Mouse (Mus musculus) hindbrain, embryonic 13.5 days (tissue): Measurements from ENCODE around the gene Gm20388. TPM values are rescaled to one million over a fixed set of nuclear protein-coding genes. Genes with fewer than 3 reads are reported as not detected.
A peak's percentile ranks its signal among the peaks of the same experiment; 100 is the strongest.
"Not testable (repeated sequence)": the region's sequence is repeated elsewhere in the genome, so short reads cannot be mapped to it uniquely, and the experiment has no call there.

Experiments
- ATAC-seq: fragments of 200-750 bp; cut with Nextera tagmentation; 2 replicates; pipeline ENCODE4 v1.8.0; 2017; ENCODE audit warnings: moderate TSS enrichment; ENCODE audit not compliant: low FRiP score
- H3K27ac ChIP-seq: fragments of 300-500 bp; sonication (generic); 2 replicates; pipeline ENCODE4 v1.5.1; 2015; ENCODE audit warnings: inconsistent platforms, mild to moderate bottlenecking, moderate library complexity
- H3K27me3 ChIP-seq: fragments of 300-500 bp; sonication (generic); 2 replicates; pipeline ENCODE4 v1.6.1; 2015; ENCODE audit warnings: mild to moderate bottlenecking, inconsistent platforms
- H3K36me3 ChIP-seq: fragments of 300-500 bp; sonication (generic); 2 replicates; pipeline ENCODE4 v1.6.1; 2015; ENCODE audit warnings: mild to moderate bottlenecking, inconsistent platforms
- H3K4me1 ChIP-seq: fragments of 300-500 bp; sonication (generic); replicated peaks from 2 replicates; pipeline ENCODE4 v1.6.1; 2015; ENCODE audit warnings: inconsistent platforms
- H3K4me2 ChIP-seq: fragments of 300-500 bp; sonication (generic); 2 replicates; pipeline ENCODE4 v1.6.1; 2015; ENCODE audit warnings: inconsistent platforms, mild to moderate bottlenecking, moderate library complexity
- H3K4me3 ChIP-seq: fragments of 300-500 bp; sonication (generic); 2 replicates; pipeline ENCODE4 v1.5.1; 2015; ENCODE audit warnings: mild to moderate bottlenecking, inconsistent platforms
- H3K9ac ChIP-seq: fragments of 300-500 bp; sonication (generic); 2 replicates; pipeline ENCODE4 v1.6.1; 2015; ENCODE audit warnings: mild to moderate bottlenecking, inconsistent platforms
- H3K9me3 ChIP-seq: fragments of 300-500 bp; sonication (generic); 2 replicates; pipeline ENCODE4 v1.6.1; 2016; ENCODE audit warnings: inconsistent platforms
- WGBS: fragments of 180-500 bp; shearing (Covaris S2); methylation state at CpG from one replicate; pipeline ENCODE4 v1.1.7; 2015; 5-methylcytosine and 5-hydroxymethylcytosine counted together
- polyA plus RNA-seq: library from polyadenylated mRNA; unstranded; fragments of >200 nt; fragmentation: Nextera tagmentation; extraction: Ambion mirVana; gene quantifications from 2 replicates; pipeline ENCODE4 v1.2.1, GENCODE M21; 2015

Gene Gm20388
- polyA plus RNA-seq, 1 experiment from 2014 or later = 1.9 TPM

- peaks cover 55% of the 10 kb centered on the region for H3K4me1 ChIP-seq
- H3K27ac ChIP-seq = peak within 1 kb of the TSS; percentile 99
- no peaks in the 10 kb centered on the region for H3K36me3 ChIP-seq
- H3K9ac ChIP-seq = peak within 1 kb of the TSS; percentile 97
- H3K4me3 ChIP-seq = peak within 1 kb of the TSS; percentile 93
- WGBS = under 1% methylated on average over 51 of the region's 67 CpGs
- H3K27me3 ChIP-seq = no peaks in the 10 kb centered on the region
- H3K4me2 ChIP-seq = peak within 1 kb of the TSS; percentile 98
- H3K9me3 ChIP-seq = no peaks in the 10 kb centered on the region
- ATAC-seq = peak; percentile 98
These were observed 1742.2 kb downstream of the Gm20388 start, which contains the start of gene Zcchc14 for GRCm38 (mm10) chr8:121652774-121653323. Gene Zcchc14, minus strand, starts transcription at chr8:121652901.

GRCm38 (mm10) chr8:121653340-121654019, 1742.8 kb downstream of the Gm20388 start:
- H3K4me1 ChIP-seq = peaks cover 49% of the 10 kb centered on the region
- H3K27me3 ChIP-seq = no peaks in the 10 kb centered on the region
- H3K27ac ChIP-seq = peak overlapping the region; percentile 99
- peak overlapping the region; percentile 90 for H3K4me2 ChIP-seq
- H3K9ac ChIP-seq = peak overlapping the region; percentile 95
- WGBS = 3% methylated on average over 31 of the region's 31 CpGs
- peak overlapping the region; percentile 93 for H3K4me3 ChIP-seq
- no peaks in the 10 kb centered on the region for H3K9me3 ChIP-seq
- H3K36me3 ChIP-seq = no peaks in the 10 kb centered on the region
- peak; percentile 18; the same call in 1 of the 2 replicates for ATAC-seq

DNA sequence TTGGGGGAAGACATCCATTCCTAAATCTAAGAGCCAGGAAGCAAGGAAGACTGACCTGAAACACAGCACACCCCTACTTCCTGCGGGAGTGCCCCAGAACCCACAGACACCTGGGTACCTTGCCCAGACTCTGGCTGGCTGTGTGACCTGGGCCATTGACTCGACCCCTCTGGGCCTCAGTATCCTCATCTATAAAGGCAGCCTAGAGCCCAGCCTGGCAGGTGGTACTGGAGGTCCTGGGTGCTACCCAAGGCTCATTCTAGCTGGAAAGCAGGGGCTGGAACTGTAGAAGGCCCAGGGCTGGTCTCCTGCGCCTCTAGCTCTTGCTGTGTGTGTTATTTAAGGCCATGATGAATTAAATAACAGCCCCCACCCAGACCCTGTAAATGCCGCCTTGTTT, 1743.5 kb downstream of the Gm20388 start:
- peak overlapping the region; percentile 93 for H3K4me3 ChIP-seq
- H3K27ac ChIP-seq = peak overlapping the region; percentile 99
- peak overlapping the region; percentile 95 for H3K9ac ChIP-seq
- H3K27me3 ChIP-seq = no peaks in the 10 kb centered on the region
- no peak for ATAC-seq
- no peaks in the 10 kb centered on the region for H3K9me3 ChIP-seq
- peak overlapping the region; percentile 90 for H3K4me2 ChIP-seq
- WGBS = 72% methylated on average over 4 of the region's 4 CpGs
- peaks cover 43% of the 10 kb centered on the region for H3K4me1 ChIP-seq
- H3K36me3 ChIP-seq = no peaks in the 10 kb centered on the region

- Histone ChIP-seq H3K9ac (peak overlapping the region; percentile 95; the same call in 1 of the 2 replicates), H3K4me2 (0 out of 2 replicates have a peak overlapping the region, but pooled peaks have one; percentile 90), H3K9me3 (no peaks in the 10 kb centered on the region), H3K27me3 (no peaks in the 10 kb centered on the region), H3K36me3 (no peaks in the 10 kb centered on the region), H3K4me3 (no peak overlapping the region), H3K4me1 (peaks cover 34% of the 10 kb centered on the region), H3K27ac (0 out of 2 replicates have a peak overlapping the region, but pooled peaks have one; percentile 99)
- ATAC-seq = no peak
- 84% methylated on average over 14 of the region's 14 CpGs for WGBS
These were observed 1744.4 kb downstream of the Gm20388 start for GRCm38 (mm10) chr8:121654966-121655494.

- no peak overlapping the region for H3K9ac ChIP-seq
- H3K36me3 ChIP-seq = no peaks in the 10 kb centered on the region
- WGBS = 77% methylated on average over 15 of the region's 15 CpGs
- H3K27me3 ChIP-seq = no peaks in the 10 kb centered on the region
- 0 out of 2 replicates have a peak overlapping the region, but pooled peaks have one; percentile 12 for H3K27ac ChIP-seq
- H3K4me3 ChIP-seq = no peak overlapping the region
- no peak overlapping the region for H3K4me2 ChIP-seq
- no peak for ATAC-seq
- peaks cover 14% of the 10 kb centered on the region for H3K4me1 ChIP-seq
- no peaks in the 10 kb centered on the region for H3K9me3 ChIP-seq
These were observed 1750.0 kb downstream of the Gm20388 start for GRCm38 (mm10) chr8:121660602-121661001.

DNA sequence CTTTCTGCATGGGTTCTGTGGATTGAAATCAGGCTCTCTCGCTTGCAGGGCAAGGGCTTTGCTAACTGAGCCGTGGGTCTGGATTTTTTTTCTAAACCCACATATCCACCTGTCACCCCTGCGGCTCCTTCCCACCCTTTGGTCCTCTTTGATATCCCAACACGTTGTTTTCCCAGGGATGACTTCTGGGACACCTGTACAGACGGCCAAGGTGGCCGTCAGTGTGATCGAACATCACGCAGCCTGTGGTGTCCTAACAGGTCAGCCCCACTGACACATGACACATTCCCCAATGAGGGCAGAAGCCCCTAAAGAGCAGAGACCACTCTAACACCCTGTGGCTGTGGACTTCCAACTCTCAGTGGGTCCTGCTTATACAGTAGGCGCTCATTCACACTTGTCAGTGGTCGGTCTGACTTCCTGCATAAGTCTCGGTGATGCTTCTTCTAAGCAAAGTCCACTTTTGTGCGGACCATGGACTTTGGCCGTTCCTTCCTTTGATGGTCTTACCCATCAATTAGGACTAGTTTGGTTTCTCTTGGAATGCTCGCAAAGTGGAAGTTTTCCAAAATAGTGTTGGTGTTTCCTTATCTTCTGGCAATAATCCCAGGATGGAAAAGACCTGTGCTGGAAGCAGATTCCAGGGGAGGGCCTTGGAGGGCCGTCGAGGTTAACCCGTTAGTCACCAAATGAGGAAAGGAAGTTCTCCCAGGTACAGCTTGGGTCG, 1751.2 kb downstream of the Gm20388 start:
- Histone ChIP-seq H3K9me3 (no peaks in the 10 kb centered on the region), H3K9ac (no peak overlapping the region), H3K27ac (no peak overlapping the region), H3K4me1 (peaks cover 17% of the 10 kb centered on the region), H3K4me3 (no peak overlapping the region), H3K27me3 (no peaks in the 10 kb centered on the region), H3K4me2 (no peak overlapping the region), H3K36me3 (no peaks in the 10 kb centered on the region)
- no peak for ATAC-seq
- 90% methylated on average over 18 of the region's 18 CpGs for WGBS

- Histone ChIP-seq H3K4me2 (no peak overlapping the region), H3K27me3 (no peaks in the 10 kb centered on the region), H3K4me3 (no peak overlapping the region), H3K27ac (no peak overlapping the region), H3K9ac (no peak overlapping the region), H3K4me1 (peaks cover 18% of the 10 kb centered on the region), H3K9me3 (no peaks in the 10 kb centered on the region), H3K36me3 (no peaks in the 10 kb centered on the region)
- ATAC-seq = no peak
- 94% methylated on average over 12 of the region's 12 CpGs for WGBS
These were observed 1752.5 kb downstream of the Gm20388 start for GRCm38 (mm10) chr8:121663101-121663500.

GRCm38 (mm10) chr8:121665329-121665728, 1754.7 kb downstream of the Gm20388 start:
- H3K4me1 ChIP-seq = peaks cover 32% of the 10 kb centered on the region
- H3K27ac ChIP-seq = peak overlapping the region; percentile 83
- H3K9ac ChIP-seq = peak overlapping the region; percentile 51
- WGBS = 4% methylated on average over 16 of the region's 16 CpGs
- no peaks in the 10 kb centered on the region for H3K36me3 ChIP-seq
- H3K27me3 ChIP-seq = no peaks in the 10 kb centered on the region
- no peak overlapping the region for H3K4me3 ChIP-seq
- peak; percentile 57 for ATAC-seq
- H3K4me2 ChIP-seq = peak overlapping the region; percentile 38
- no peaks in the 10 kb centered on the region for H3K9me3 ChIP-seq

DNA sequence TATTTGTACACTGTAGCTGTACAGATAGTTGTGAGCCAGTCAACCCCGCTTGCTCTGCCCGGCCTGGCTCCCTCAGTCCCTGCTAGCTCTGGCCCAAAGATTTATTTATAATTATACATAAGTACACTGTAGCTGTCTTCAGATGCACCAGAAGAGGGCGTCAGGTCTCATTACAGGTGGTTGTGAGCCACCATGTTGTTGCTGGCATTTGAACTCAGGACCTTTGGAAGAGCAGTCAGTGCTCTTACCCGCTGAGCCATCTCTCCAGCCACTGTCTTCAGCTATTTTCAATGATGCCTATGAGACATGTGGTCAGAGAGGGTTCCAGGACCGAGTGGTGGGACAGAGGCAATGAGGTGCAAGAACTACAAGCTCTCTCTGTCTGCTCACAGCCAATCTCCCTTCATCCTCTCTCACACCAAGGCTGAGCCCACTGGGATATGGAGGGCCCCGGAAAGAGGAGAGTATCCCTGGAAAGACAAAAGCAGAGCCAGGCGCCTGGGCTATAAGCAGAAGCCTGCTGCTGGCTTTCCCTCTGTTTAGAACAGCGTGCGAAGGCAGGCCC, 1757.4 kb downstream of the Gm20388 start:
- 74% methylated on average over 9 of the region's 9 CpGs for WGBS
- not testable (repeated sequence) for H3K9me3 ChIP-seq, H3K4me2 ChIP-seq, H3K36me3 ChIP-seq, ATAC-seq, H3K9ac ChIP-seq, H3K4me3 ChIP-seq, H3K27me3 ChIP-seq
- Histone ChIP-seq H3K27ac (peak overlapping the region; percentile 50), H3K4me1 (peaks cover 29% of the 10 kb centered on the region)

DNA sequence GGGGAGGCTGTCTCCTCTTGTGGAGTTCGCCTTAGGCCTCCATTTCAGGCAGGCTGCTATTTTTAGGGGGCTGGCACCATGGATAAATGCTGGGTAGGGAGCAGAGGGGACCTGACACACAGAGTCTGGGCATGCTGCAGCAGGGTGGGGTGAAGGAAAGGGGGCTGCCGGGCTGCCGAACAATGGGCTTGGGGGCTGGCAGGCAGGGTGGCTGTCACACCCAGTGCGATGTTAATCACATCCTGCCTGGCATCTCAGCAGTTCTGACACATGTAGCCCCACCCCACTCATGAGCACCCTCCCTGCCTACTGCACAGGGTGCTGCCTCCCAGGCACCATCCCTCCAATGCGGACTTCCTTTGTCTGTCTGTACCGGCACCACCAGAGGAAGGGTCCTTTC, 1757.9 kb downstream of the Gm20388 start:
- 37% methylated on average over 6 of the region's 6 CpGs for WGBS
- Histone ChIP-seq H3K27me3 (no peaks in the 10 kb centered on the region), H3K27ac (peak overlapping the region; percentile 50), H3K4me1 (peaks cover 30% of the 10 kb centered on the region), H3K4me2 (no peak overlapping the region), H3K36me3 (no peaks in the 10 kb centered on the region), H3K9ac (no peak overlapping the region; the same call in 1 of the 2 replicates), H3K9me3 (no peaks in the 10 kb centered on the region), H3K4me3 (no peak overlapping the region)
- ATAC-seq = no peak

- H3K4me1 ChIP-seq = peaks cover 33% of the 10 kb centered on the region
- WGBS = 28% methylated on average over 8 of the region's 8 CpGs
- H3K4me3 ChIP-seq = no peak overlapping the region
- ATAC-seq = no peak
- no peaks in the 10 kb centered on the region for H3K9me3 ChIP-seq
- H3K4me2 ChIP-seq = no peak overlapping the region
- H3K9ac ChIP-seq = peak overlapping the region; percentile 31; the same call in 1 of the 2 replicates
- H3K36me3 ChIP-seq = no peaks in the 10 kb centered on the region
- H3K27ac ChIP-seq = 0 out of 2 replicates have a peak overlapping the region, but pooled peaks have one; percentile 50
- no peaks in the 10 kb centered on the region for H3K27me3 ChIP-seq
These were observed 1758.6 kb downstream of the Gm20388 start for GRCm38 (mm10) chr8:121669208-121669607.

GRCm38 (mm10) chr8:121673153-121673552, 1762.5 kb downstream of the Gm20388 start:
- H3K4me1 ChIP-seq = peaks cover 17% of the 10 kb centered on the region
- H3K9ac ChIP-seq = no peak overlapping the region
- H3K27ac ChIP-seq = no peak overlapping the region
- H3K4me2 ChIP-seq = no peak overlapping the region
- H3K4me3 ChIP-seq = no peak overlapping the region
- no peaks in the 10 kb centered on the region for H3K27me3 ChIP-seq
- no peaks in the 10 kb centered on the region for H3K9me3 ChIP-seq
- ATAC-seq = no peak
- no peaks in the 10 kb centered on the region for H3K36me3 ChIP-seq
- WGBS = 76% methylated on average over 4 of the region's 4 CpGs
